Mouse (Mus musculus) right cerebral cortex, postnatal 4 days (tissue): ENCODE data around the gene Zfp961.
"Not testable (repeated sequence)": the region's sequence is repeated elsewhere in the genome, so short reads cannot be mapped to it uniquely, and the experiment has no call there.

Experiments used
- DNase-seq: peaks from one replicate; pipeline ENCODE4 v3.0.0-alpha.2; 2022

Zfp961 gene

GRCm38 (mm10) chr8:71964051-71964450, 13.2 kb downstream of the Zfp961 start:
- DNase-seq = no peak

GRCm38 (mm10) chr8:71965166-71965565, 14.3 kb downstream of the Zfp961 start:
- DNase-seq = no peak

- DNase-seq = no peak
These were observed 15.6 kb downstream of the Zfp961 start for GRCm38 (mm10) chr8:71966411-71966810.

GRCm38 (mm10) chr8:71967261-71967660, 16.4 kb downstream of the Zfp961 start:
- no peak for DNase-seq

- DNase-seq = no peak
These were observed 17.3 kb downstream of the Zfp961 start for GRCm38 (mm10) chr8:71968100-71968499.

GRCm38 (mm10) chr8:71968636-71969035, 17.8 kb downstream of the Zfp961 start:
- no peak for DNase-seq

- DNase-seq = no peak
These were observed 21.1 kb downstream of the Zfp961 start for GRCm38 (mm10) chr8:71971945-71972344.

GRCm38 (mm10) chr8:71974211-71974610, 23.4 kb downstream of the Zfp961 start:
- DNase-seq = no peak

- DNase-seq = no peak
These were observed 30.2 kb downstream of the Zfp961 start for GRCm38 (mm10) chr8:71981032-71981431.

- no peak for DNase-seq
These were observed 30.6 kb downstream of the Zfp961 start for GRCm38 (mm10) chr8:71981456-71981855.

- DNase-seq = no peak
These were observed 33.8 kb downstream of the Zfp961 start for GRCm38 (mm10) chr8:71984601-71985000.

GRCm38 (mm10) chr8:71988110-71988866, 37.5 kb downstream of the Zfp961 start:
- DNase-seq = peak; percentile 70

GRCm38 (mm10) chr8:71988867-71989599, 38.2 kb downstream of the Zfp961 start:
- no peak for DNase-seq

GRCm38 (mm10) chr8:71999434-71999833, 48.6 kb downstream of the Zfp961 start:
- DNase-seq = no peak

GRCm38 (mm10) chr8:72000223-72000622, 49.4 kb downstream of the Zfp961 start:
- DNase-seq = no peak

- no peak for DNase-seq
These were observed 52.1 kb downstream of the Zfp961 start for GRCm38 (mm10) chr8:72002942-72003341.

- no peak for DNase-seq
These were observed 55.1 kb downstream of the Zfp961 start for GRCm38 (mm10) chr8:72005912-72006311.

- no peak for DNase-seq
These were observed 55.9 kb downstream of the Zfp961 start for GRCm38 (mm10) chr8:72006763-72007162.

- DNase-seq = no peak
These were observed 57.4 kb downstream of the Zfp961 start for GRCm38 (mm10) chr8:72008134-72008641.

- no peak for DNase-seq
These were observed 58.6 kb downstream of the Zfp961 start, which contains the start of gene Cyp4f18 for GRCm38 (mm10) chr8:72009473-72009872. Gene Cyp4f18, minus strand, starts transcription at chr8:72009626.

- not testable (repeated sequence) for DNase-seq
These were observed 62.8 kb downstream of the Zfp961 start for GRCm38 (mm10) chr8:72013506-72014228.

GRCm38 (mm10) chr8:72017339-72017738, 66.5 kb downstream of the Zfp961 start:
- not testable (repeated sequence) for DNase-seq

GRCm38 (mm10) chr8:72018141-72018540, 67.3 kb downstream of the Zfp961 start:
- peak; percentile 40 for DNase-seq
